Mouse (Mus musculus) heart, adult 2 months (tissue): ENCODE data around the gene Fam98a.

Source experiments
- CTCF ChIP-seq: fragments of 200-600 bp; IDR thresholded peaks from 2 replicates; pipeline ENCODE4 v1.8.1; 2022; ENCODE audit warnings: antibody characterized with exemption, mild to moderate bottlenecking, moderate library complexity
- EP300 ChIP-seq: fragments of 200-500 bp; IDR thresholded peaks from 2 replicates; pipeline ENCODE4 v1.6.1; 2011; ENCODE audit warnings: low read depth, low read length, control low read depth; ENCODE audit not compliant: insufficient read depth

DNA sequence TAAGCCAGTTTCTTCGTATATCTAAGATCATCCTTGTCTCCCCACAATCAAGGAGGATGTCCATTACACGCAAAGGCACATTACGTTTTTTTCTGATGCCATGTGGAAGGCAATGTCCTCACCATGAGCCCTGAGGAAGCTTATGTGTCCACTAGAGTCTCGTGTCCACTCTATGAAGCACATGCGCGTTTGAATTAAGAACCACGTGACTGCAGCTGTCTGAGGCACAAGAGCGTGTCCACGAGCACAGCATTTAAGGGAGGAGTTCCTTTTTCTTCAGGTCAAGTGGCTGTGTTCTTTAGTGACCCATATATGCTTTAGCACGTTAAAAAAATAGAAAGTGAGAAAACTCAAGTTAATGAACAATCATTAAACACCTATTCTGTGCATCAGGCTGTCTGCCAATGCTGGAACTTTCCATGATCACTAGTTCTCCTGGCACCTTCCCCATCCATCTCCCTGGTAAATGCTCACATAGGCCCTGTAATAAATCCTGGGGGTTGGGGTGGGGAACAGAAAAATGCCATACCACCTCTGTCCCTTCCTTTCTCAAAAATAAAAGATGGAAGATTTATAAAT lies 45.6 kb downstream of the Fam98a start:
- no peak for TF ChIP-seq EP300
- no peak for TF ChIP-seq CTCF
